Mouse (Mus musculus): Measurements from ENCODE around the gene Cyp2d10. TPM values are rescaled to one million over a fixed set of nuclear protein-coding genes. Genes with fewer than 3 reads are reported as not detected.
"Not testable (repeated sequence)": the region's sequence is repeated elsewhere in the genome, so short reads cannot be mapped to it uniquely, and the experiment has no call there.

Cyp2d10 gene
- not detected in 2 replicates for polyA plus RNA-seq (2015; fragmentation: Nextera tagmentation; extraction: Ambion mirVana)

GRCm38 (mm10) chr15:82406981-82407380 is at the start of gene Cyp2d10:
Cyp2d10 (minus strand) TSS chr15:82407195.
- no peak within 1 kb of the TSS for H3K4me2 ChIP-seq (ENCODE audit: low read length)
- no peak for ATAC-seq
- no peak within 1 kb of the TSS for H3K27ac ChIP-seq (ENCODE audit: low read length)
- no peaks in the 10 kb centered on the region for H3K9me3 ChIP-seq (ENCODE audit: control insufficient read depth, low read length)
- H3K36me3 ChIP-seq (ENCODE audit: control insufficient read depth, insufficient read depth) = no peaks in the 10 kb centered on the region
- H3K9ac ChIP-seq (replicated peaks; ENCODE audit: low read depth, low read length) = no peak within 1 kb of the TSS
- H3K4me3 ChIP-seq (replicated peaks; ENCODE audit: low read length) = no peak within 1 kb of the TSS
- 93% methylated on average over 6 of the region's 6 CpGs for WGBS
- no peaks in the 10 kb centered on the region for H3K27me3 ChIP-seq (replicated peaks; ENCODE audit: control insufficient read depth, insufficient read depth, low read length)
- H3K4me1 ChIP-seq (replicated peaks; ENCODE audit: control insufficient read depth, insufficient read depth, low read length) = no peaks in the 10 kb centered on the region

GRCm38 (mm10) chr15:82456086-82456790 is 49.2 kb upstream of the Cyp2d10 start:
- WGBS = 84% methylated on average over 6 of the region's 6 CpGs

GRCm38 (mm10) chr15:82453501-82453900 is 46.5 kb upstream of the Cyp2d10 start:
- not testable (repeated sequence) for H3K4me3 ChIP-seq (replicated peaks; ENCODE audit: low read length); ATAC-seq; H3K36me3 ChIP-seq (ENCODE audit: control insufficient read depth, insufficient read depth); H3K27me3 ChIP-seq (replicated peaks; ENCODE audit: control insufficient read depth, insufficient read depth, low read length); H3K27ac ChIP-seq (ENCODE audit: low read length); H3K4me2 ChIP-seq (ENCODE audit: low read length); H3K4me1 ChIP-seq (replicated peaks; ENCODE audit: control insufficient read depth, insufficient read depth, low read length); H3K9ac ChIP-seq (replicated peaks; ENCODE audit: low read depth, low read length); H3K9me3 ChIP-seq (ENCODE audit: control insufficient read depth, low read length)
- 88% methylated on average over 6 of the region's 6 CpGs for WGBS

More at GRCm38 (mm10) chr15:82456086-82456790, 49.2 kb upstream of the Cyp2d10 start:
- not testable (repeated sequence) for ATAC-seq; H3K9ac ChIP-seq (replicated peaks; ENCODE audit: low read depth, low read length); H3K27me3 ChIP-seq (replicated peaks; ENCODE audit: control insufficient read depth, insufficient read depth, low read length); H3K9me3 ChIP-seq (ENCODE audit: control insufficient read depth, low read length); H3K4me3 ChIP-seq (replicated peaks; ENCODE audit: low read length); H3K27ac ChIP-seq (ENCODE audit: low read length); H3K36me3 ChIP-seq (ENCODE audit: control insufficient read depth, insufficient read depth); H3K4me1 ChIP-seq (replicated peaks; ENCODE audit: control insufficient read depth, insufficient read depth, low read length); H3K4me2 ChIP-seq (ENCODE audit: low read length)

DNA sequence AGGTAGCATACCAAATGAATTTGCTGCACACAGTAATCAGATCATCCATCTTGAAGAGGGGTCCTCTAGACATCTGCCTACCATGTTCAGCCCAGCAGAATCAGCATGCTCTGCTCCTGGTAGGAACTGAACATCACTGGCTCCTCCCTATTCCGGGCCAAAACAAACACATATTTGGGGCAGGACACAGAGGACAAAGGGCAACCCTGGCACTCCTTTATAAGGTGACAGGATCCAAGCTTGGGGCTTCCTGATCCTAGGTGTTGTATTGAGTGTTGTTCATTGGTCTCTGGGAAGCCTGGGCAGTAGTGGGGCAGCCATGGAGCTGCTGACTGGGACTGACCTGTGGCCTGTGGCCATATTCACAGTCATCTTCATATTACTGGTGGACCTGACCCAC is 45.1 kb upstream of the Cyp2d10 start:
- H3K4me1 ChIP-seq (replicated peaks; ENCODE audit: control insufficient read depth, insufficient read depth, low read length); ATAC-seq: not testable (repeated sequence)
- 100% methylated on average over 1 of the region's 1 CpGs for WGBS

GRCm38 (mm10) chr15:82450045-82450444 is 43.0 kb upstream of the Cyp2d10 start:
- not testable (repeated sequence) for H3K4me2 ChIP-seq (ENCODE audit: low read length); H3K36me3 ChIP-seq (ENCODE audit: control insufficient read depth, insufficient read depth); ATAC-seq; H3K27me3 ChIP-seq (replicated peaks; ENCODE audit: control insufficient read depth, insufficient read depth, low read length); H3K4me1 ChIP-seq (replicated peaks; ENCODE audit: control insufficient read depth, insufficient read depth, low read length); H3K27ac ChIP-seq (ENCODE audit: low read length); H3K9me3 ChIP-seq (ENCODE audit: control insufficient read depth, low read length); H3K9ac ChIP-seq (replicated peaks; ENCODE audit: low read depth, low read length); H3K4me3 ChIP-seq (replicated peaks; ENCODE audit: low read length)
- WGBS = 73% methylated on average over 2 of the region's 2 CpGs

More for the DNA sequence above, 45.1 kb upstream of the Cyp2d10 start:
- H3K4me2 ChIP-seq (ENCODE audit: low read length); H3K27ac ChIP-seq (ENCODE audit: low read length); H3K36me3 ChIP-seq (ENCODE audit: control insufficient read depth, insufficient read depth); H3K4me3 ChIP-seq (replicated peaks; ENCODE audit: low read length); H3K9ac ChIP-seq (replicated peaks; ENCODE audit: low read depth, low read length); H3K9me3 ChIP-seq (ENCODE audit: control insufficient read depth, low read length); H3K27me3 ChIP-seq (replicated peaks; ENCODE audit: control insufficient read depth, insufficient read depth, low read length): not testable (repeated sequence)

GRCm38 (mm10) chr15:82445196-82445595 is 38.2 kb upstream of the Cyp2d10 start:
- WGBS = 73% methylated on average over 8 of the region's 8 CpGs

DNA sequence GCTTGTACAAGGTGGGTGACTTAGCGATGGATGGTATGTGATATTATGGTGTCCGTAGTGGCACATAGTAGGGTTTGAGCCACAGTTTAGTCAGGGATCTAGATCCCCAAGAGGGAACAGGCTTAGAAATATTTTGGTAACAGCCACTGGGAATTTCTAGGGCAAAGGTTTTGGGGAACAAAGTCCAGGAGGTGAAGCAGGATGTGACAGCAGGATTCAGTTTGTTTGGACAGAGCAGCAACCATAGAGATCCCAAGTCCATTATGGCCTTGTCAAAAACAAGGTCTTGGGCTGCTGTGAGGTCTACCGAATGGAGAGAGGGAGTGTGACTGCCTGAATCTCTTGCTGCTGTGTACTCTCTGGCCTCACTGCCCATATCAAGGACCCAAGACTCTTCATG is 36.7 kb upstream of the Cyp2d10 start:
- H3K4me3 ChIP-seq (replicated peaks; ENCODE audit: low read length) = no peak overlapping the region
- H3K9me3 ChIP-seq (ENCODE audit: control insufficient read depth, low read length) = no peaks in the 10 kb centered on the region
- H3K9ac ChIP-seq (replicated peaks; ENCODE audit: low read depth, low read length) = no peak overlapping the region
- ATAC-seq = no peak
- no peaks in the 10 kb centered on the region for H3K27me3 ChIP-seq (replicated peaks; ENCODE audit: control insufficient read depth, insufficient read depth, low read length)
- H3K36me3 ChIP-seq (ENCODE audit: control insufficient read depth, insufficient read depth) = no peaks in the 10 kb centered on the region
- H3K4me1 ChIP-seq (replicated peaks; ENCODE audit: control insufficient read depth, insufficient read depth, low read length) = no peaks in the 10 kb centered on the region
- WGBS = 94% methylated on average over 3 of the region's 3 CpGs
- no peak overlapping the region for H3K27ac ChIP-seq (ENCODE audit: low read length)
- H3K4me2 ChIP-seq (ENCODE audit: low read length) = no peak overlapping the region

More at GRCm38 (mm10) chr15:82445196-82445595, 38.2 kb upstream of the Cyp2d10 start:
- Histone ChIP-seq H3K36me3 (ENCODE audit: control insufficient read depth, insufficient read depth) (no peaks in the 10 kb centered on the region), H3K4me2 (ENCODE audit: low read length) (no peak overlapping the region), H3K4me1 (replicated peaks; ENCODE audit: control insufficient read depth, insufficient read depth, low read length) (no peaks in the 10 kb centered on the region), H3K27ac (ENCODE audit: low read length) (no peak overlapping the region), H3K27me3 (replicated peaks; ENCODE audit: control insufficient read depth, insufficient read depth, low read length) (no peaks in the 10 kb centered on the region), H3K4me3 (replicated peaks; ENCODE audit: low read length) (no peak overlapping the region), H3K9me3 (ENCODE audit: control insufficient read depth, low read length) (no peaks in the 10 kb centered on the region), H3K9ac (replicated peaks; ENCODE audit: low read depth, low read length) (no peak overlapping the region)
- no peak for ATAC-seq

- Histone ChIP-seq H3K9me3 (ENCODE audit: control insufficient read depth, low read length) (no peaks in the 10 kb centered on the region), H3K36me3 (ENCODE audit: control insufficient read depth, insufficient read depth) (no peaks in the 10 kb centered on the region), H3K4me2 (ENCODE audit: low read length) (no peak overlapping the region), H3K27me3 (replicated peaks; ENCODE audit: control insufficient read depth, insufficient read depth, low read length) (no peaks in the 10 kb centered on the region), H3K4me3 (replicated peaks; ENCODE audit: low read length) (no peak overlapping the region), H3K9ac (replicated peaks; ENCODE audit: low read depth, low read length) (no peak overlapping the region), H3K27ac (ENCODE audit: low read length) (no peak overlapping the region), H3K4me1 (replicated peaks; ENCODE audit: control insufficient read depth, insufficient read depth, low read length) (no peaks in the 10 kb centered on the region)
- ATAC-seq = no peak
- 73% methylated on average over 5 of the region's 5 CpGs for WGBS
Measured at GRCm38 (mm10) chr15:82437975-82438617, 31.1 kb upstream of the Cyp2d10 start.

- no peak overlapping the region for H3K4me2 ChIP-seq (ENCODE audit: low read length)
- H3K27me3 ChIP-seq (replicated peaks; ENCODE audit: control insufficient read depth, insufficient read depth, low read length) = no peaks in the 10 kb centered on the region
- WGBS = 90% methylated on average over 2 of the region's 2 CpGs
- H3K4me1 ChIP-seq (replicated peaks; ENCODE audit: control insufficient read depth, insufficient read depth, low read length) = no peaks in the 10 kb centered on the region
- H3K9me3 ChIP-seq (ENCODE audit: control insufficient read depth, low read length) = no peaks in the 10 kb centered on the region
- no peaks in the 10 kb centered on the region for H3K36me3 ChIP-seq (ENCODE audit: control insufficient read depth, insufficient read depth)
- no peak overlapping the region for H3K4me3 ChIP-seq (replicated peaks; ENCODE audit: low read length)
- ATAC-seq = no peak
- H3K9ac ChIP-seq (replicated peaks; ENCODE audit: low read depth, low read length) = no peak overlapping the region
- H3K27ac ChIP-seq (ENCODE audit: low read length) = no peak overlapping the region
Measured at GRCm38 (mm10) chr15:82435606-82436005, 28.6 kb upstream of the Cyp2d10 start.
